Mouse (Mus musculus): ENCODE results near the gene Sppl2b. TPM values are rescaled to one million over a fixed set of nuclear protein-coding genes. Genes with fewer than 3 reads are reported as not detected.
A peak's percentile ranks its signal among the peaks of the same experiment; 100 is the strongest.

Sppl2b gene
- 44.5 and 47.4 TPM in 2 replicates for polyA plus RNA-seq (2015; fragmentation: Nextera tagmentation; extraction: Ambion mirVana)

GRCm38 (mm10) chr10:80854913-80855748 lies at the start of gene Sppl2b, which contains the start of gene Lsm7:
Gene Sppl2b (plus strand): TSS chr10:80855275.
Gene Lsm7 (minus strand): TSS chr10:80855209.
- Histone ChIP-seq H3K4me1 (peaks cover 37% of the 10 kb centered on the region), H3K36me3 (peaks cover 31% of the 10 kb centered on the region), H3K4me2 (peak within 1 kb of the TSS; percentile 99), H3K27ac (peak within 1 kb of the TSS; percentile 40), H3K4me3 (peak within 1 kb of the TSS; percentile 98), H3K9me3 (no peaks in the 10 kb centered on the region), H3K9ac (peak within 1 kb of the TSS; percentile 83), H3K27me3 (no peaks in the 10 kb centered on the region)
- ATAC-seq (ENCODE audit: insufficient number of reproducible peaks, low FRiP score, low TSS enrichment, low read depth), result peak; percentile 64
- under 1% methylated on average over 81 of the region's 81 CpGs for WGBS

- peaks cover 50% of the 10 kb centered on the region for H3K36me3 ChIP-seq
- peaks cover 50% of the 10 kb centered on the region for H3K4me1 ChIP-seq
- no peak overlapping the region for H3K27ac ChIP-seq
- no peak for ATAC-seq (ENCODE audit: insufficient number of reproducible peaks, low FRiP score, low TSS enrichment, low read depth)
- peaks cover 25% of the 10 kb centered on the region for H3K27me3 ChIP-seq
- 69% methylated on average over 5 of the region's 5 CpGs for WGBS
- H3K9me3 ChIP-seq, result no peaks in the 10 kb centered on the region
- H3K4me2 ChIP-seq, result no peak overlapping the region
- no peak overlapping the region for H3K4me3 ChIP-seq
- H3K9ac ChIP-seq, result no peak overlapping the region
Measured at GRCm38 (mm10) chr10:80805322-80805721, 49.8 kb upstream of the Sppl2b start.

GRCm38 (mm10) chr10:80805925-80806324 lies 49.1 kb upstream of the Sppl2b start:
- Histone ChIP-seq H3K27me3 (peaks cover 30% of the 10 kb centered on the region), H3K36me3 (peaks cover 44% of the 10 kb centered on the region), H3K9ac (no peak overlapping the region), H3K4me3 (no peak overlapping the region), H3K27ac (no peak overlapping the region), H3K9me3 (no peaks in the 10 kb centered on the region), H3K4me2 (no peak overlapping the region), H3K4me1 (peaks cover 50% of the 10 kb centered on the region)
- ATAC-seq (ENCODE audit: insufficient number of reproducible peaks, low FRiP score, low TSS enrichment, low read depth), result peak; percentile 17; the same call in 1 of the 2 replicates
- WGBS, result 18% methylated on average over 3 of the region's 3 CpGs

GRCm38 (mm10) chr10:80806341-80807056 lies 48.6 kb upstream of the Sppl2b start:
- Histone ChIP-seq H3K36me3 (peaks cover 39% of the 10 kb centered on the region), H3K4me3 (peak overlapping the region; percentile 49), H3K9me3 (no peaks in the 10 kb centered on the region), H3K9ac (peak overlapping the region; percentile 35), H3K4me2 (peak overlapping the region; percentile 95), H3K4me1 (peaks cover 50% of the 10 kb centered on the region), H3K27me3 (peaks cover 30% of the 10 kb centered on the region), H3K27ac (peak overlapping the region; percentile 81)
- WGBS, result 47% methylated on average over 34 of the region's 34 CpGs
- ATAC-seq (ENCODE audit: insufficient number of reproducible peaks, low FRiP score, low TSS enrichment, low read depth), result no peak

- peak overlapping the region; percentile 49 for H3K4me3 ChIP-seq
- peak overlapping the region; percentile 35 for H3K9ac ChIP-seq
- no peaks in the 10 kb centered on the region for H3K9me3 ChIP-seq
- peak overlapping the region; percentile 81 for H3K27ac ChIP-seq
- peaks cover 32% of the 10 kb centered on the region for H3K36me3 ChIP-seq
- 1% methylated on average over 54 of the region's 58 CpGs for WGBS
- H3K4me1 ChIP-seq, result peaks cover 50% of the 10 kb centered on the region
- H3K4me2 ChIP-seq, result peak overlapping the region; percentile 95
- peak; percentile 55 for ATAC-seq (ENCODE audit: insufficient number of reproducible peaks, low FRiP score, low TSS enrichment, low read depth)
- peaks cover 30% of the 10 kb centered on the region for H3K27me3 ChIP-seq
Measured at GRCm38 (mm10) chr10:80807057-80807627, 47.9 kb upstream of the Sppl2b start.

GRCm38 (mm10) chr10:80808099-80808984 lies 46.7 kb upstream of the Sppl2b start:
- ATAC-seq (ENCODE audit: insufficient number of reproducible peaks, low FRiP score, low TSS enrichment, low read depth), result no peak
- no peak overlapping the region for H3K27ac ChIP-seq
- H3K4me3 ChIP-seq, result peak overlapping the region; percentile 16
- 0 out of 2 replicates have a peak overlapping the region, but pooled peaks have one; percentile 10 for H3K9ac ChIP-seq
- peak overlapping the region; percentile 95 for H3K4me2 ChIP-seq
- H3K27me3 ChIP-seq, result peaks cover 35% of the 10 kb centered on the region
- H3K4me1 ChIP-seq, result peaks cover 55% of the 10 kb centered on the region
- WGBS, result 21% methylated on average over 40 of the region's 40 CpGs
- no peaks in the 10 kb centered on the region for H3K9me3 ChIP-seq
- peaks cover 20% of the 10 kb centered on the region for H3K36me3 ChIP-seq

- ATAC-seq (ENCODE audit: insufficient number of reproducible peaks, low FRiP score, low TSS enrichment, low read depth), result no peak
- WGBS, result 10% methylated on average over 18 of the region's 18 CpGs
- Histone ChIP-seq H3K4me3 (peak overlapping the region; percentile 16), H3K4me2 (peak overlapping the region; percentile 20; the same call in 1 of the 2 replicates), H3K9ac (0 out of 2 replicates have a peak overlapping the region, but pooled peaks have one; percentile 14), H3K9me3 (no peaks in the 10 kb centered on the region), H3K27ac (no peak overlapping the region), H3K36me3 (peaks cover 13% of the 10 kb centered on the region), H3K27me3 (peaks cover 38% of the 10 kb centered on the region), H3K4me1 (peaks cover 55% of the 10 kb centered on the region)
Measured at GRCm38 (mm10) chr10:80808985-80809632, 46.0 kb upstream of the Sppl2b start.

GRCm38 (mm10) chr10:80810084-80810483 lies 45.0 kb upstream of the Sppl2b start:
- peaks cover 3% of the 10 kb centered on the region for H3K36me3 ChIP-seq
- H3K27ac ChIP-seq, result no peak overlapping the region
- H3K27me3 ChIP-seq, result peaks cover 38% of the 10 kb centered on the region
- ATAC-seq (ENCODE audit: insufficient number of reproducible peaks, low FRiP score, low TSS enrichment, low read depth), result no peak
- H3K4me1 ChIP-seq, result peaks cover 53% of the 10 kb centered on the region
- WGBS, result 2% methylated on average over 20 of the region's 20 CpGs
- H3K9me3 ChIP-seq, result no peaks in the 10 kb centered on the region
- H3K4me3 ChIP-seq, result no peak overlapping the region; the same call in 1 of the 2 replicates
- H3K9ac ChIP-seq, result no peak overlapping the region
- H3K4me2 ChIP-seq, result 0 out of 2 replicates have a peak overlapping the region, but pooled peaks have one; percentile 17

GRCm38 (mm10) chr10:80812391-80813041 lies 42.6 kb upstream of the Sppl2b start:
- Histone ChIP-seq H3K4me3 (no peak overlapping the region), H3K27ac (peak overlapping the region; percentile 17; the same call in 1 of the 2 replicates), H3K36me3 (no peaks in the 10 kb centered on the region), H3K4me2 (no peak overlapping the region), H3K9ac (no peak overlapping the region), H3K27me3 (peaks cover 38% of the 10 kb centered on the region), H3K4me1 (peaks cover 30% of the 10 kb centered on the region), H3K9me3 (no peaks in the 10 kb centered on the region)
- WGBS, result 51% methylated on average over 5 of the region's 5 CpGs
- no peak for ATAC-seq (ENCODE audit: insufficient number of reproducible peaks, low FRiP score, low TSS enrichment, low read depth)

- H3K9ac ChIP-seq, result no peak within 1 kb of the TSS; the same call in 1 of the 2 replicates
- no peak for ATAC-seq (ENCODE audit: insufficient number of reproducible peaks, low FRiP score, low TSS enrichment, low read depth)
- no peaks in the 10 kb centered on the region for H3K9me3 ChIP-seq
- 64% methylated on average over 4 of the region's 4 CpGs for WGBS
- H3K4me3 ChIP-seq, result no peak within 1 kb of the TSS
- no peaks in the 10 kb centered on the region for H3K36me3 ChIP-seq
- peaks cover 32% of the 10 kb centered on the region for H3K27me3 ChIP-seq
- H3K4me2 ChIP-seq, result no peak within 1 kb of the TSS
- peaks cover 22% of the 10 kb centered on the region for H3K4me1 ChIP-seq
- peak within 1 kb of the TSS; percentile 17; the same call in 1 of the 2 replicates for H3K27ac ChIP-seq
Measured at GRCm38 (mm10) chr10:80813366-80813765, 41.7 kb upstream of the Sppl2b start, which contains the start of gene Jsrp1. Gene Jsrp1 (minus strand): TSS chr10:80813498.
